Mouse (Mus musculus) forebrain, embryonic 16.5 days (tissue): ENCODE results near the gene Sytl1. TPM values are rescaled to one million over a fixed set of nuclear protein-coding genes. Genes with fewer than 3 reads are reported as not detected.

ENCODE experiments used
- ATAC-seq: fragments of 200-750 bp; cut with Nextera tagmentation; 2 replicates; pipeline ENCODE4 v1.8.0; 2017; ENCODE audit warnings: mild to moderate bottlenecking, moderate library complexity
- H3K27ac ChIP-seq: fragments of 300-500 bp; sonication (generic); 2 replicates; pipeline ENCODE4 v1.5.1; 2014; ENCODE audit warnings: low read length, control low read depth
- H3K27me3 ChIP-seq: fragments of 300-500 bp; sonication (generic); replicated peaks from 2 replicates; pipeline ENCODE4 v1.6.1; 2014; ENCODE audit warnings: low read length; ENCODE audit not compliant: control insufficient read depth, insufficient read depth
- H3K36me3 ChIP-seq: fragments of 300-500 bp; sonication (generic); 2 replicates; pipeline ENCODE4 v1.6.1; 2014; ENCODE audit not compliant: control insufficient read depth, insufficient read depth
- H3K4me1 ChIP-seq: fragments of 300-500 bp; sonication (generic); replicated peaks from 2 replicates; pipeline ENCODE4 v1.6.1; 2014; ENCODE audit warnings: low read length; ENCODE audit not compliant: control insufficient read depth, insufficient read depth
- H3K4me2 ChIP-seq: fragments of 300-500 bp; sonication (generic); 2 replicates; pipeline ENCODE4 v1.6.1; 2014; ENCODE audit warnings: mild to moderate bottlenecking, low read length, control low read depth
- H3K4me3 ChIP-seq: fragments of 300-500 bp; sonication (generic); replicated peaks from 2 replicates; pipeline ENCODE4 v1.5.1; 2014; ENCODE audit warnings: mild to moderate bottlenecking, low read length, control low read depth
- H3K9ac ChIP-seq: fragments of 300-500 bp; sonication (generic); replicated peaks from 2 replicates; pipeline ENCODE4 v1.6.1; 2014; ENCODE audit warnings: low read depth, low read length, control low read depth
- H3K9me3 ChIP-seq: fragments of 300-500 bp; sonication (generic); 2 replicates; pipeline ENCODE4 v1.6.1; 2016; ENCODE audit warnings: low read length; ENCODE audit not compliant: control insufficient read depth
- WGBS: fragments of 180-500 bp; shearing (Covaris S2); extraction: QIAGEN DNeasy Blood & Tissue Kit; methylation state at CpG from one replicate; pipeline ENCODE4 v1.1.7; 2014; 5-methylcytosine and 5-hydroxymethylcytosine counted together
- polyA plus RNA-seq: library from polyadenylated mRNA; unstranded; fragments of >200 nt; fragmentation: Nextera tagmentation; extraction: Ambion mirVana; gene quantifications from 2 replicates; pipeline ENCODE4 v1.2.1, GENCODE M21; 2015

Sytl1 gene
- polyA plus RNA-seq, 1 experiment from 2014 or later, result 0.52 TPM

GRCm38 (mm10) chr4:133285299-133285698, 22.4 kb upstream of the Sytl1 start:
- no peaks in the 10 kb centered on the region for H3K27me3 ChIP-seq
- no peak overlapping the region for H3K27ac ChIP-seq
- peaks cover 16% of the 10 kb centered on the region for H3K4me1 ChIP-seq
- no peak overlapping the region for H3K4me3 ChIP-seq
- ATAC-seq, result no peak
- no peaks in the 10 kb centered on the region for H3K36me3 ChIP-seq
- no peaks in the 10 kb centered on the region for H3K9me3 ChIP-seq
- WGBS, result 80% methylated on average over 3 of the region's 3 CpGs
- H3K9ac ChIP-seq, result no peak overlapping the region
- H3K4me2 ChIP-seq, result no peak overlapping the region

DNA sequence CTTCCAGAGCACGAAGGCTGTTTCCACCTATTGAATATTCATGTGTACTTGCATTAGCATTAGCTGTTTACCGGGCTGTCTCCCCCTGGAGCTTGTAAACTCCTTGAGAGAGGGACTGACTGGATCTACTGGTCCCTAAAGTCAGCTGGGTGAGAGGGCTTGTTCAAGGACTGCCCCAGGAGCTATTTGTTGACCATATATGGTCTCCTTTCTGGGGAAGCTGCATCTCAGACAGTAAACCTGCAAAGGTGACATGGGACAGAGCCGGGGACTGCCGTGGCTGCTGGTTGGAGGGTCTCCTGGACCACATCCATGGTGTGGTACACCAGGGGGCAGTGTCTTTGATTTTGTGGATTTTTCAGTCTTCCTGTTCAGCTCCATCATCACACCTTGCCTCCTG, 19.7 kb upstream of the Sytl1 start:
- no peak overlapping the region for H3K4me2 ChIP-seq
- no peaks in the 10 kb centered on the region for H3K9me3 ChIP-seq
- H3K36me3 ChIP-seq, result no peaks in the 10 kb centered on the region
- no peak overlapping the region for H3K4me3 ChIP-seq
- H3K9ac ChIP-seq, result no peak overlapping the region
- WGBS, result 33% methylated on average over 4 of the region's 4 CpGs
- H3K27me3 ChIP-seq, result no peaks in the 10 kb centered on the region
- ATAC-seq, result no peak
- no peak overlapping the region for H3K27ac ChIP-seq
- peaks cover 21% of the 10 kb centered on the region for H3K4me1 ChIP-seq

DNA sequence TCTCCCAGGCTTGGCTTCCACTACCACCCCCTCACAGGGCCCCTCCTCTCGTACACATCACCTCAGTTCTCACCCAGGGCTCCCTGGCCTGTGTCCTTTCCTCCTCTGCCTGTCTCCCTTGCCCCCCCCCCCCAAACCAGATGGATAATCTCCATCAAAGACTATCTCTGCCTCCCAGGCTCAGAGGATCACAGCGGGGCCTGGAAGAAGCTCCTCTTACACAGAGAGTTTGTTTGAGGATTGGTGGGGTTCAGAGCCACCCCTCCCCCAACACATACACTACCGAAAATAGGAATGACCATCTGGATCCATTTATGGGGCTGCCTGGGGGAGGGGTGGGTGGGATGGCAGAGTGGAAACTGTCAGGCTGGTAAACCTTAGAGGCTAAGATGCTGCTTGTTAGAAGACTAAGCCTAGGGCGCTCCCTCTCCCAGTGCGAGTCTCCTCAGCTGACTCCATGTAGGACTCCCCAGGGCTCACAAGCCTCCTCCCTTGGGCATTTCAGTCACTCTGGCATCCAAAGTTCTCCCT, 19.1 kb upstream of the Sytl1 start:
- no peak overlapping the region for H3K9ac ChIP-seq
- WGBS, result 16% methylated on average over 5 of the region's 5 CpGs
- no peak for ATAC-seq
- peaks cover 21% of the 10 kb centered on the region for H3K4me1 ChIP-seq
- H3K27ac ChIP-seq, result peak overlapping the region; percentile 62
- H3K36me3 ChIP-seq, result no peaks in the 10 kb centered on the region
- no peaks in the 10 kb centered on the region for H3K9me3 ChIP-seq
- no peak overlapping the region for H3K4me2 ChIP-seq
- no peak overlapping the region for H3K4me3 ChIP-seq
- no peaks in the 10 kb centered on the region for H3K27me3 ChIP-seq

DNA sequence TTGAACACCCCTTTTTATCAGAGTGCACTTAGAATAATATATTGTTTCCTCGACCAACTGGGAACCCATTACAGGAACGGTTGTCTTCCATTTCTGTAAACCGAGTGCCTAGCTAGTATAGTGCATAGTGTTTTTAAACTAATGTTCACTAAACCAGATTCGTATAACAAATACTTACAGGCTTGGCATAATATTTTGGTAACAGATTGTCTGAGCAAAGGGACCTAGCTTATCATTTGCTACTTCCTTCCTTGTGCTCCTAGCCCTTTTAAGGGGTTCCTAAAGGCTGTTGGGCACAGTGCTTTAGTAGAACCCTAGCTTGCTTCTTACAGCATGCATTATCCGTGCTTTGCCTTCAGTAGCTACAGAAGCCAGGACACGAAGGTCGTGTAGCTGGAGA, 18.6 kb upstream of the Sytl1 start:
- H3K27ac ChIP-seq, result peak overlapping the region; percentile 62
- H3K4me1 ChIP-seq, result peaks cover 25% of the 10 kb centered on the region
- no peak overlapping the region for H3K4me3 ChIP-seq
- H3K4me2 ChIP-seq, result no peak overlapping the region
- WGBS, result 37% methylated on average over 7 of the region's 7 CpGs
- no peak overlapping the region for H3K9ac ChIP-seq
- no peaks in the 10 kb centered on the region for H3K9me3 ChIP-seq
- H3K27me3 ChIP-seq, result no peaks in the 10 kb centered on the region
- no peak for ATAC-seq
- no peaks in the 10 kb centered on the region for H3K36me3 ChIP-seq

DNA sequence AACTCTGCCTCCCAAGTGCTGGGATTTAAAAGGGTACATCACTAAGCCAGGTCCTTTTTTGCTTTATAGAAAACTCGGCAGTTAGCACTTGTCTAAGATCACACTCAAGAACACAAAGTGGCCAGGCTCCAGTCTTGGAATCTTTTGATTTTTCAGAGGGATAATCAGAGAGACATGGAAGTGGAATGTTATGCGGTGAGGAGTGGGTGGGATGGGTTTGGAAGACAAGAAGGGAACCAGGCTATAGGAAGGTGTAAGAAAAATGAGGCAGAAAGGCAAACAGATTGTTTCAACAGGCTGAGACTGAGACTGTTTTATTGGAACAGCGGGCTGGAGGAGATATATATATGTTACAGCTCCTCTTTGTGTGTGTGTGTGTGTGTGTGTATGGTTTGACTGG, 15.6 kb upstream of the Sytl1 start:
- H3K9me3 ChIP-seq, result no peaks in the 10 kb centered on the region
- H3K4me2 ChIP-seq, result peak overlapping the region; percentile 83
- H3K27me3 ChIP-seq, result no peaks in the 10 kb centered on the region
- H3K4me1 ChIP-seq, result peaks cover 40% of the 10 kb centered on the region
- H3K9ac ChIP-seq, result no peak overlapping the region
- H3K36me3 ChIP-seq, result no peaks in the 10 kb centered on the region
- ATAC-seq, result no peak
- 83% methylated on average over 3 of the region's 3 CpGs for WGBS
- peak overlapping the region; percentile 84 for H3K27ac ChIP-seq
- H3K4me3 ChIP-seq, result no peak overlapping the region

GRCm38 (mm10) chr4:133278067-133278466, 15.2 kb upstream of the Sytl1 start:
- H3K9ac ChIP-seq, result peak overlapping the region; percentile 90
- H3K36me3 ChIP-seq, result no peaks in the 10 kb centered on the region
- no peaks in the 10 kb centered on the region for H3K9me3 ChIP-seq
- ATAC-seq, result no peak
- H3K27me3 ChIP-seq, result no peaks in the 10 kb centered on the region
- peak overlapping the region; percentile 84 for H3K27ac ChIP-seq
- 30% methylated on average over 6 of the region's 6 CpGs for WGBS
- peak overlapping the region; percentile 83 for H3K4me2 ChIP-seq
- peak overlapping the region; percentile 90 for H3K4me3 ChIP-seq
- H3K4me1 ChIP-seq, result peaks cover 40% of the 10 kb centered on the region

DNA sequence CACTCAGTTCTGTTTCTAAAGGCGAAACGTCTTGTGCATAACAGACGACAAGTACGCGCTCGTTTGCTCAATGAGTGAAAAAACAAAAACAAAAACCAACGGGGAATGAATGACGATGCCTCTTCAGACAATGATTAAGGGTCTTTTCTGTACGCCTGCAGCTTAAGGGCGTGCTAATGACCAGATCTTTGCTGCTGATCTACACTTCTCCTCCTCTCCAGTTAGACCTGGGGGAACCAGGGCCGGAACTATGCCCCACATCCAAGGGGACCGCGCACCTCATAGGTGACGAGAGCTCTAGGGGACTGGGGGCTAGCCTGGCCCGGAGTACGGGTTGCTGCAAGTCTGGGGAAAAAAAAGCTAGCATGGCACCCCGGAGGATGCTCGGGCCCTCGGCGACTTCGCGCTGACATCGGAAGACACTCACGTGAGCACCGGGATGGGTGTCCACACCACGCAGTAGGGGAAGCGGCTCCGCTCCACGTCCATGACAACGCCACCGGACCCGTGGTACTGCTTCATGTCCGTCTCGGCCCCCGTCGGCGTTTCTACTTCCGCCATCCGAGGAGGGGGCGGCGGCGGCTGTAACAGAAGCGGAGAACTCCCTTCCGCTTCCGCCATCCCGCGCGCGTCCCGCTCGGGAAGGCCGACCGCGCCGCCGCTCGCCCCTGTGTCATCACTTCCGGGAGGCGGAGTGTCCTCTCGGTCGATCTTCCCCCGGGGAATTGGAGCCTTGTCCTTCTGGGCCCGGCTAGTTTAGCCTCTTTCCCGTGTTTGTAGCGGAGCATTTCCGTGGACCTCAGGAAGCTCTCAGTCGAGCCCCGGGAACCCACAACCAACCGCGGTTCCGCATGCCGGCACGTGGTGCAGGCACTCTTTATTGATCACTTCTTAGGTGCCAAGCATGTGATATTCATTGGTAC, 14.5 kb upstream of the Sytl1 start, which contains the start of gene Tmem222:
TSS of gene Tmem222 (minus strand) at position 689 of the 923 bp plus-strand sequence.
- under 1% methylated on average over 73 of the region's 73 CpGs for WGBS
- H3K4me2 ChIP-seq, result peak within 1 kb of the TSS; percentile 83
- no peaks in the 10 kb centered on the region for H3K27me3 ChIP-seq
- H3K4me3 ChIP-seq, result peak within 1 kb of the TSS; percentile 90
- H3K36me3 ChIP-seq, result no peaks in the 10 kb centered on the region
- H3K27ac ChIP-seq, result peak within 1 kb of the TSS; percentile 84
- H3K4me1 ChIP-seq, result peaks cover 34% of the 10 kb centered on the region
- H3K9ac ChIP-seq, result peak within 1 kb of the TSS; percentile 90
- ATAC-seq, result peak; percentile 96
- H3K9me3 ChIP-seq, result no peaks in the 10 kb centered on the region

DNA sequence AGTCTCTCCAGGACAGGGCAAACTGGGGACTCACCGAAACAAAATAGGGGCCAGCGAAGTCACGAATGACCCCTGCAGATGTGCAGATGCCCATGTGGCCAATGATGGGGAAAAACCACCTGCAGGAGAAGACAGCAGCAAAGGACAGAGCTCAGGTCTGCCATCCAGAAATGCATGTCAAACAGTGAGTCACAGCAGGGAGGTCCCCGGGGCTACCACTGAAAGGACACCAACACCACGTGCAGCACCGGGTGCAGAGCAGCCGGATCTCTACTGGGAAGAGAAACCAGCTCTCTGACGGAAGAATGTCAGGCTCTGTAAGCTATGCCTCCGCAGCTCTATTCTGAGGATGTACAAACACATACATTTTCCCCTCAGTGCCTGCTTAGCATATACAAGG, 8.0 kb upstream of the Sytl1 start:
- Histone ChIP-seq H3K36me3 (peaks cover 37% of the 10 kb centered on the region), H3K4me1 (peaks cover 9% of the 10 kb centered on the region), H3K4me3 (no peak overlapping the region), H3K27ac (no peak overlapping the region), H3K27me3 (no peaks in the 10 kb centered on the region), H3K4me2 (no peak overlapping the region), H3K9ac (no peak overlapping the region), H3K9me3 (no peaks in the 10 kb centered on the region)
- no peak for ATAC-seq
- WGBS, result 92% methylated on average over 9 of the region's 9 CpGs

DNA sequence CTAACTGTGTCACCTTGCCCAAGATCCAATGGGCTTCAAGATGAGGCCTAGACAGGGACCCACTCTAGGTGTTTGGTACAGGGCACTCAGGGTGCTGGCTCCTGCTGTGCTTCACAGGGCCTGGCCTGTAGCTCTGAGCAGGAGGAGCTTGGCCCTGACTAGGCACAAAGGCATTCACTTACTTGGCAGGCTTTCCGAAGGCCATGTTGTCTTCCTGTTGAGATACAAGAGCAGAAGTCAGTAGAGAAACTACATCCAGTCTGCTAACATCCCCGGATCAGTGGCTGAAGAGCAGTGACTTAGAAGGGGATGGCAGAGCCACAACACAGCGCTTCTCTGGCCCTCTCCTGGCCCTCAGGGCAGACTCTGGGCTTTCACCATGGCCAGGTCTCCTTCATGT, 6.7 kb upstream of the Sytl1 start:
- H3K27me3 ChIP-seq, result no peaks in the 10 kb centered on the region
- H3K27ac ChIP-seq, result no peak overlapping the region
- no peaks in the 10 kb centered on the region for H3K9me3 ChIP-seq
- no peak for ATAC-seq
- peaks cover 50% of the 10 kb centered on the region for H3K36me3 ChIP-seq
- no peak overlapping the region for H3K4me3 ChIP-seq
- no peak overlapping the region for H3K9ac ChIP-seq
- H3K4me1 ChIP-seq, result no peaks in the 10 kb centered on the region
- 94% methylated on average over 3 of the region's 3 CpGs for WGBS
- no peak overlapping the region for H3K4me2 ChIP-seq
